Mouse (Mus musculus): ENCODE measurements around the gene Wdr5b. TPM values are rescaled to one million over a fixed set of nuclear protein-coding genes. Genes with fewer than 3 reads are reported as not detected.
"Not testable (repeated sequence)": the region's sequence is repeated elsewhere in the genome, so short reads cannot be mapped to it uniquely, and the experiment has no call there.

Wdr5b gene
- polyA plus RNA-seq, 1 experiment, result 1.9 TPM

GRCm38 (mm10) chr16:36016335-36016734, 24.7 kb upstream of the Wdr5b start:
- H3K79me2 ChIP-seq (ENCODE audit: control insufficient read depth, insufficient read depth), result no peaks in the 10 kb centered on the region
- H3K4me3 ChIP-seq, result no peak overlapping the region
- no peak overlapping the region for H3ac ChIP-seq (ENCODE audit: control insufficient read depth, insufficient read length)
- no peaks in the 10 kb centered on the region for H3K27me3 ChIP-seq (ENCODE audit: control insufficient read depth, insufficient read depth, insufficient read length)
- no peak for TF ChIP-seq POLR2A (IDR thresholded peaks at IDR 0.05; ENCODE audit: insufficient read length, low read depth)
- H3K36me3 ChIP-seq (ENCODE audit: control insufficient read depth, insufficient read depth), result peaks cover 42% of the 10 kb centered on the region
- no peak overlapping the region for H3K4me2 ChIP-seq (ENCODE audit: low read depth)

DNA sequence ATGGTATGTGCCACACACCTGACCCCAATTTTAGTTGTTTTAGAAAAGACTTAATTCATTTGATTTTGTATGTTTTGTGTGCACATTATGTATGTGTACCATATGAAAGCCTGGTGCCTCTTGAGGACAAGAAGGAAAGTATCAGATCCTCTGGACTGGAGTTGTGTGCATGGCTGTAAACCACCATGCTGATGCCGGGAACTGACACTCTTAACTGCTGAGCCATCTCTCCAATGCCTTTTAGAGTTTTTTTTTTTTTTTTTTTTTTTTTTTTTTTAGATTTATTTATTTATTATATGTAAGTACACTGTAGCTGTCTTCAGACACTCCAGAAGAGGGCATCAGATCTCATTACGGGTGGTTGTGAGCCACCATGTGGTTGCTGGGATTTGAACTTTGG, 12.9 kb upstream of the Wdr5b start:
- H3K36me3 ChIP-seq (ENCODE audit: control insufficient read depth, insufficient read depth), result peaks cover 45% of the 10 kb centered on the region

DNA sequence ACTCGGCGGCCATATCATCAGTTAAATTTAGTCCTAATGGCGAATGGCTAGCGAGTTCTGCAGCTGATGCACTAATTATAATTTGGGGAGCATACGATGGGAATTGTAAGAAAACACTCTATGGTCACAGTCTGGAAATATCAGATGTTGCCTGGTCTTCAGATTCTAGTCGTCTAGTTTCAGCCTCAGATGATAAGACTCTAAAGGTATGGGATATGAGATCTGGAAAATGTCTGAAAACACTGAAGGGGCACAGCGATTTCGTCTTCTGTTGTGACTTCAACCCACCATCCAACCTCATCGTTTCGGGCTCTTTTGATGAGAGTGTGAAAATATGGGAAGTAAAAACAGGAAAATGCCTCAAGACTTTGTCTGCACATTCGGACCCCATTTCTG, 633 bp downstream of the Wdr5b start:
- Histone ChIP-seq H3K36me3 (ENCODE audit: control insufficient read depth, insufficient read depth) (peaks cover 6% of the 10 kb centered on the region), H3K4me2 (ENCODE audit: low read depth) (peak overlapping the region; percentile 90), H3ac (ENCODE audit: control insufficient read depth, insufficient read length) (peak overlapping the region; percentile 49), H3K27me3 (ENCODE audit: control insufficient read depth, insufficient read depth, insufficient read length) (no peaks in the 10 kb centered on the region), H3K4me3 (peak overlapping the region; percentile 46), H3K79me2 (ENCODE audit: control insufficient read depth, insufficient read depth) (peaks cover 12% of the 10 kb centered on the region)
- TF ChIP-seq CEBPB (IDR thresholded peaks at IDR 0.05; ENCODE audit: insufficient read depth, poor library complexity, severe bottlenecking) (no peak), MYOG (IDR thresholded peaks at IDR 0.05; ENCODE audit: control insufficient read depth in 1 of 3, insufficient read depth in 1 of 3, insufficient read length in 2 of 3, low read depth in 2 of 3) (no peak), USF1 (IDR thresholded peaks at IDR 0.05; ENCODE audit: low read depth) (no peak), POLR2A (IDR thresholded peaks at IDR 0.05; ENCODE audit: insufficient read length, low read depth) (no peak), MYOD1 (IDR thresholded peaks at IDR 0.05; ENCODE audit: control insufficient read depth in 1 of 3, insufficient read length in 2 of 3, low read depth in 2 of 3) (no peak), SRF (IDR thresholded peaks at IDR 0.05; ENCODE audit: control insufficient read depth, insufficient read length, low read depth) (no peak), TCF12 (IDR thresholded peaks at IDR 0.05; ENCODE audit: insufficient read depth, poor library complexity, severe bottlenecking) (no peak), MAX (IDR thresholded peaks at IDR 0.05; ENCODE audit: low read depth) (no peak), REST (IDR thresholded peaks at IDR 0.05; ENCODE audit: insufficient read depth, insufficient read length) (no peak), E2F4 (IDR thresholded peaks at IDR 0.05; ENCODE audit: insufficient read depth) (no peak), POLR2AphosphoS2 (IDR thresholded peaks at IDR 0.05; ENCODE audit: insufficient read length, low read depth) (no peak), TCF3 (IDR thresholded peaks at IDR 0.05; ENCODE audit: insufficient read length, low read depth) (no peak)

More for the DNA sequence above, 12.9 kb upstream of the Wdr5b start:
- H3ac ChIP-seq (ENCODE audit: control insufficient read depth, insufficient read length); H3K79me2 ChIP-seq (ENCODE audit: control insufficient read depth, insufficient read depth); H3K4me2 ChIP-seq (ENCODE audit: low read depth); H3K27me3 ChIP-seq (ENCODE audit: control insufficient read depth, insufficient read depth, insufficient read length); H3K4me3 ChIP-seq: not testable (repeated sequence)

DNA sequence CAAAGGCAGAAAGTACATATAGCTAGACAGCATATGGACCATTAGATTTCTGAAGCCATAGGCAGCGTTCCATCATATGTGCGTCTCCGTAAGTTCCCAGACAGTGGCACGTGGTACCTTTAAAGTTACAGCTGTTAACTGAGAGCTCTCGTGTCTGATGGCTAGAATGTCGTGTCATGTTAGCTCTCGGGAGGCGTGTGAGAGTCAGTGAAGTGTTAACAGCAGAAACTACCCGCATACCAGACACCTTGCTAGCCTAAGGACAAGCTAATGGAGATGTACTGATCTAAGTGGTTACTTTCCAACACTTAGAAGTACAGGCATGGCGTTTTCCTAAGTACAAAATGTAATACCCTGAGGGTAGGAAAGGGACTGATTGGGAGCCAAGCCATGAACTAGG, 2.1 kb downstream of the Wdr5b start:
- Histone ChIP-seq H3K36me3 (ENCODE audit: control insufficient read depth, insufficient read depth) (peaks cover 12% of the 10 kb centered on the region), H3K79me2 (ENCODE audit: control insufficient read depth, insufficient read depth) (peaks cover 12% of the 10 kb centered on the region)

DNA sequence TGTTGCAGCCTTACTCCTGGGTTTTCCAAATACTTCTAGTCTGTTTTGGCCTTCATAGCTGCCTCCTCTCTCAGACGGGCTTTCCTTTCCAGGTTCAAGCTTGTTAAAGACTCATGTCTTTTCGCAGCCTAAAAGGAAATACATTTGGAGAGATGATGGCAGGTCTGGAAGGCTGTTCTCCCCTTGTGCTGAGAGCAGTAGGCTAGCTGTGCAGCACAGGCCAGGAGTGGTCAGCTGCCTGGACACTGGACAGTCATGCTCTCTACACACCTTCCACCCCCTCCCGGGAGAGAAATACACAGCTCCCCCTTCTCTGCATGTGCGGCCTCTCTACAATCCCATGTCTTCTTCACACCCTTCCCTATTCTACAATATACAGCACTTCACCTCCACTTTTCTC, 3.0 kb downstream of the Wdr5b start:
- Histone ChIP-seq H3K27me3 (ENCODE audit: control insufficient read depth, insufficient read depth, insufficient read length) (no peaks in the 10 kb centered on the region), H3K79me2 (ENCODE audit: control insufficient read depth, insufficient read depth) (peaks cover 12% of the 10 kb centered on the region), H3K36me3 (ENCODE audit: control insufficient read depth, insufficient read depth) (peaks cover 12% of the 10 kb centered on the region), H3K4me2 (ENCODE audit: low read depth) (no peak overlapping the region), H3ac (ENCODE audit: control insufficient read depth, insufficient read length) (no peak overlapping the region), H3K4me3 (no peak overlapping the region)
- TF ChIP-seq POLR2AphosphoS2 (IDR thresholded peaks at IDR 0.05; ENCODE audit: insufficient read length, low read depth) (peak; percentile 61), REST (IDR thresholded peaks at IDR 0.05; ENCODE audit: insufficient read depth, insufficient read length) (no peak), SRF (IDR thresholded peaks at IDR 0.05; ENCODE audit: control insufficient read depth, insufficient read length, low read depth) (no peak), MYOD1 (IDR thresholded peaks at IDR 0.05; ENCODE audit: control insufficient read depth in 1 of 3, insufficient read length in 2 of 3, low read depth in 2 of 3) (no peak), TCF12 (IDR thresholded peaks at IDR 0.05; ENCODE audit: insufficient read depth, poor library complexity, severe bottlenecking) (no peak), POLR2A (IDR thresholded peaks at IDR 0.05; ENCODE audit: insufficient read length, low read depth) (no peak), TCF3 (IDR thresholded peaks at IDR 0.05; ENCODE audit: insufficient read length, low read depth) (no peak)

More for the DNA sequence above, 2.1 kb downstream of the Wdr5b start:
- Histone ChIP-seq H3K4me3 (no peak overlapping the region), H3K4me2 (ENCODE audit: low read depth) (no peak overlapping the region), H3K27me3 (ENCODE audit: control insufficient read depth, insufficient read depth, insufficient read length) (no peaks in the 10 kb centered on the region), H3ac (ENCODE audit: control insufficient read depth, insufficient read length) (no peak overlapping the region)
- TF ChIP-seq POLR2AphosphoS2 (IDR thresholded peaks at IDR 0.05; ENCODE audit: insufficient read length, low read depth), result no peak
- no peak for TF ChIP-seq REST (IDR thresholded peaks at IDR 0.05; ENCODE audit: insufficient read depth, insufficient read length)
- TF ChIP-seq MYOG (IDR thresholded peaks at IDR 0.05; ENCODE audit: control insufficient read depth in 1 of 3, insufficient read depth in 1 of 3, insufficient read length in 2 of 3, low read depth in 2 of 3), result no peak
- TF ChIP-seq TCF3 (IDR thresholded peaks at IDR 0.05; ENCODE audit: insufficient read length, low read depth), result no peak
- TF ChIP-seq USF1 (IDR thresholded peaks at IDR 0.05; ENCODE audit: low read depth), result no peak
- no peak for TF ChIP-seq TCF12 (IDR thresholded peaks at IDR 0.05; ENCODE audit: insufficient read depth, poor library complexity, severe bottlenecking)
- TF ChIP-seq CEBPB (IDR thresholded peaks at IDR 0.05; ENCODE audit: insufficient read depth, poor library complexity, severe bottlenecking), result no peak
- no peak for TF ChIP-seq POLR2A (IDR thresholded peaks at IDR 0.05; ENCODE audit: insufficient read length, low read depth)
- TF ChIP-seq MYOD1 (IDR thresholded peaks at IDR 0.05; ENCODE audit: control insufficient read depth in 1 of 3, insufficient read length in 2 of 3, low read depth in 2 of 3), result no peak
- TF ChIP-seq MAX (IDR thresholded peaks at IDR 0.05; ENCODE audit: low read depth), result no peak
- no peak for TF ChIP-seq E2F4 (IDR thresholded peaks at IDR 0.05; ENCODE audit: insufficient read depth)
- TF ChIP-seq SRF (IDR thresholded peaks at IDR 0.05; ENCODE audit: control insufficient read depth, insufficient read length, low read depth), result no peak

Data from myocyte (in vitro differentiated cells).